Mouse (Mus musculus) left cerebral cortex, adult 8-10 months (tissue): Measurements from ENCODE around the gene Bmf. TPM values are rescaled to one million over a fixed set of nuclear protein-coding genes. Genes with fewer than 3 reads are reported as not detected.

ENCODE experiments used
- DNase-seq, 2 experiments: peaks; one replicate each; pipeline ENCODE4 v3.0.0; 2022; ENCODE audit warnings: low spot score in 2 of 2
- total RNA-seq, 4 experiments: library from RNA; stranded (reverse); gene quantifications; 2 replicates each; pipeline ENCODE4 v1.2.4; 2022

The Bmf gene
- total RNA-seq, 4 experiments from 2014 or later: 3.4 to 5.2 (median 4.7) TPM

DNA sequence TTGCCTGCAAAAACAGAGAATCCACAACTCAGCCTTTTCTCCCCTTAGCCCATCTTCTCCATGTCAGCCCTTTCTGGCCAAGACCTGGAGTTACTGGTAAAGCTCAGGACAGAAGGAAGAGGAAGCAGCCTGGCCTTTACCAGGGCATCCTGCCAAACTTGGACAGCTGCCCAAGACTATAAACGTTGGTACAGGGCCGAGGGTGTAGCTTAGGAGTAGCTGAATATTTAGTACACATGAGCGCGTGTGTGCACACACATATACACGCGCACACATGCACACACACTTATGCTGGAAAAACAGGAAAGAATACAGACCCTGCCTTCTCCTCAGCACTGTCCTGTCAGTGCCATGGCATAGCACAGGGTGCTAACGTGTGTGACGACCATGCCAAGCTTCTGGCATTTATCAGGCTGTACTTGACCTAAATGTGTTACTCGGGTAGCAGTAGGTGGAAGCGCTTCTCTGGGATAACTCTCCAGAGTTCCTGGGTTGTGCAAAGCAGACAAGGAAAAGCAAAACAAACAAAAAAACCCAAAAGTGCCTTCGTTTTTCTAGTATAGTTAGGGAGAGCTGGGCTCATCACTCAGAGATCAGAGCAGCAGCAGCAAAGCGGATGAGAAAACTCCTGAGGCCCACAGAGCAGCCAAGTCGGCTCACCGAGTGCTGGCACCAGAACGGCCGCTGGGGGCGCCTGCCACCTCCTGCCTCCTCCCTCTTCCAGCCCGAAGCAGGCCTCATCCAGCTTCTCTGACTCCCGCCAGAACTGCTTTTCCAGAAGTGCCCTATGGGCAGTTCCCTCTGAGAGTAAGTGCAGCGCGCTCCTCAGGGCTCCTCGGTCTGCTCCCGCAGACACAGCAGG is 4.0 kb downstream of the Bmf start:
- peak; percentile 75 to 82 for DNase-seq

DNA sequence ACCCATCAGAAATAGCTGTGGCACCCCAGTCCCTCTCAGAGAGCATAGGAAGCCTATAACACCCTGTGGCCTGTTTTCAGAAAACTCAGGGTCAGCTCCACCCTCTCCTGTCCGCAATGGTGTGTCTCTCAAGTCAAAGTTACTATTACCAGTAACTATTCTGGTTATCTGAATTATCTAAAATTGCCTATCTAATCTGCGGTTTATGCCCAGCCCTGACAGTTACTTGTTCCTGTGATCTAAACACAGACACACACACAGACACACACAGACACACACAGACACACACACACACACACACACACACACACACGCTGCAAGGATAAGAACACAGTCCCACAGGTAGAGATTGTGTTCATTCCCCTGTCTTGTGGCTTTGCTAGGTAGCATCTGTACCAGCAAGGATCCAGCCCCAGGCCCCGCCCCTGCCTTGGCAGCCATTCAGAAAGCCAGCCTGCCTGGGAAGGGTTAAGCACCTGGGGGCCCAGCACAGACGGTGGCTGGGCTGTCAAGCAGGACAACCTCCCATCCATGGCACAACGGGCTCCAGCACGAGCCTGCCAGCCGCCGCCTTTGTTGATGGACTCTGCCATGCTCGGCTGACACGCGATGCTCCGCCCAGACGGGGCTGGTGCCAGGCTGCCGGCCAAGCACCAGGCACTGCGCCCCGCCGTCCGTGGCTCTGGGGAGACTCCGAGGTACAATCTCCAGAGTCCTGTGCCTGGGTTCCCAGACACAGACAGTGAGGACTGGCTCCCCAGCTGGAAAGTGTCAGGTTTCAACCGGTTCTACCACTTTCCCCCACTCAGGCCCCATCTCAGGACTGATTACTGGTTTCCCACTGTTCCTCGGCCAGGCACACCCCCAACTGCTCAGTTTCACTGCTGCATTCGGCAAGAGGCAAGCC is 5.3 kb downstream of the Bmf start:
- peak; percentile 46 to 61 for DNase-seq

DNA sequence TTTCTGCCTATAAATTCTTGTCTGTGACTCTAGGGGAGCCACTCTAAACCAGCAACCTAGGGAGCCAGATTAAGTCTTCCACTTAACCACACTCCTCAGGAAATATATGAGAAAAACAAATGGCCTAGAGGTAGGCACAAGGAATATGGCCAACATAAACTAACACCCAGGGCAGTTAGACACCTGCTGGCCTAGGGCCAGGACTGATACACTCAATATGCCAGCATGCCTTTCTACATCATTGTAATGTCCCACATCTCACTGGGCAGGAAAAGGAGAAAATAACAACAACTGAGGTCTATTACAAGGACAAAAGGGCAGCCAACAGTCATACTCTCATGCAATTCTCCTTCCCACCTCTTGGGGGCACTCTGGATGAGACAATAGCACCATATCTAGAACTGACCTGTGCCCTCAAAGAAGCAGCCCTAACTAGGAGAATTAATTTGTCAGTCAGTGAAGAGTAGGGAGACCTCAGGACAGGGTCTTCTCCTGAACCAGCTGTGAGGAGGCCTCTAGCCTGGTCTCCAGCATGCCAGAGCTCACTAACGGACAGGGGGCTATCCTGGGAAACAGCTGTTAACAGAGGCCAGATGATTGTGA is 6.4 kb downstream of the Bmf start:
- no peak for DNase-seq

DNA sequence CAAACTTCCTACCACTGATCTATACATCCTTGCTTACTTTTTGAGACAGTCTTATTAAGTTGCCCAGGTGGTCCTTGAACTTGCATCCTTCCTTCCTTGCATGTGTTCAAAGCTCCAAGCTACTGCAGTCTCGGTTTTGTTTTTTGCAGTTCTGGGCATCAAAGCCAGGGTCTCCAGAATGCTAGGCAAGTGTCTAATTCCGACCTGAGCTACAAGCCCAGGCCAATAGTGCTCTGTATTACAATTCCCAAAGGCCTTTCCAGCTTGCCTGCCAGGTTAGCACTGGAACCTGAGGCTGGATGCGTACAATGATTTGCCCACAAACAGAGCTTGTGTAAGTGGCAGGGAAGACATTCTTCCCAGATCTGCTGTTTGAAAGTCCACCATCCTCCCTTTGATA is 7.8 kb downstream of the Bmf start:
- DNase-seq: no peak

DNA sequence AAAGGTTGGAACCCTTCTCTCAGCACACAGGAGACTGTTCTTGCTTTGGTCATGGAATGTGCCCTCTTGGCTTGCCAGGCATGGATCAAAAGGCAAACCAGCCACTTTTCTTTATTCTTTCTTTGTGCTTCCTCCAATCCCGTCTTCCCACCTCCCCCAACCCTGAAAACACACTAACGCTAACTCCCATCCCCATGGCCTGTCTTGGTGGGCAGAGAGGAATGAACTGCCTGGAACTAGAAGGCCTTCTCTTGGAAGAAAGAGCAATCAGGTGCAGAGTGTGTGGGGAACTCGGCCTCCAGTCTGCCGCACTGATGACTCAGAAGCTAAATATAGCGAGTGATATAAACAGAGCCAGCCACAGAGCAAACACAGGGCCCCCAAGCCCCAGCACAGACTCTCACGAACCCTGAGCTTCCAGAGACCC is 8.8 kb downstream of the Bmf start:
- peak in 1 of 2 experiments; percentile 57 for DNase-seq

DNA sequence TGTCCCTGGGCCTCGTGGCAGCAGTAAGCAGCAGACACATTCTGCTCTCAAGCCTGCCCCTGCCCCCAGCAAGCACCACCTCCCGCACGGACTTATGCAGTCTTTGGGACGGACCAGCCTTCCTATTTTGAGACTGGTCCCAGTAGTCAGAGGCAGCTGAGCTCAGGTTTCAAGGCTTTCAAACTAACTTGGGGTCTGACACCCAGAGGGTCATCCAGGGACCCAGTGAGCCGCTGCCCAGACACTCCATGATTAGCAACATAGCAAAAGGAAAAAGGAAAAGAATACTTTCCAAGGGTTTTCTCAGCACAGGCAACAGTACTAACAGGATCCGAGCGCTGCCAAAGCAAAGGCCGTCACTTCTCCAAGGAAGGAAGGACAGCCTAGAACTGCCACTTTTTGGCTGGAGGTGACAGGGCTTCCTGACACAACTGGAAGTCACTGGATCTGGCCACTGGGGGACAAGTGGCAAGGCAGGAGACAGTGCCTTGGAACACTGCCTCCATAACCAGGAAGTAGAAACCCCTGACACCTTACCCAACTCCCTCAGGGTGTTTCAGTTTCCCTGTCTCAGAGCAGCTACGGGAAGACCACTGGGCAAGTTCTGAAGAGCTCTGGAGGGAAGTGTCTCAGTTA is 9.5 kb downstream of the Bmf start:
- no peak for DNase-seq

DNA sequence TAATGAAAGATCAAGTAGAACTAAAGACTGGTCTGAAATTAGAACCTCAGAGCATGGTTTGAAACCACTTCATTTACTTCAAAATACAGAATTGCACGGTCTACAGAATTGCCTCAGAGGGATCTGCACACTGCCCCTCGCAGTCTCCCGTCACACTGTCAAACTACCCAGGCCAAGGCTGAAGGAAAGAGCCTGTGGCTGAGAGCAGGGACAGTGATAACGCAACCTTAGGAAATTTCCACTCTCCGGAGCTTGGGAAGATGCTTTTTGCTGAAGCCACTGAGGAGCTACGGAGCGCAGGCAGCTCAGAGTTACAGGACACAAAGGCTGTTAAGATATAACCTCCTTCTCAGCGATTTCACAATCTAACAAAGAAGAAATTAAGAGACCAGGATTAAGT is 10.4 kb downstream of the Bmf start:
- DNase-seq: no peak

DNA sequence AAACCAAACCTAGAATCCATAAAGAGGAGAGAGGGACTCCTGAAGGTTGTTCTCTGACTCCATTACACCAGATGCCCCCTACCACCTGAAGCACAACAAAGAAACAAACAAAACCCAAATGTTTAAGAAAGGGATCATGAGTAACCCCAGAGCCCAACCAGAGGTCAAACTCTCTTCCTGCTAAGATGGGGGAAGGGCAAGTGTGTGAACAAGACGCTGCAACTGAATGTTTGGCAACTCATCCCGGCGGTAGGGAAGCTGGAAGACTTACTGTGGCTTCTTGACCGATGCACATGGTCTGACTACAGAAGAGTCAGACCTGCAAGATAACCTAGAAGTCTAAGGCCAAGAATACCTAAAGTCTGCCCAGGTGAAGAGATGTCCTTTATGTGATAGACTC is 12.3 kb downstream of the Bmf start:
- DNase-seq: no peak

DNA sequence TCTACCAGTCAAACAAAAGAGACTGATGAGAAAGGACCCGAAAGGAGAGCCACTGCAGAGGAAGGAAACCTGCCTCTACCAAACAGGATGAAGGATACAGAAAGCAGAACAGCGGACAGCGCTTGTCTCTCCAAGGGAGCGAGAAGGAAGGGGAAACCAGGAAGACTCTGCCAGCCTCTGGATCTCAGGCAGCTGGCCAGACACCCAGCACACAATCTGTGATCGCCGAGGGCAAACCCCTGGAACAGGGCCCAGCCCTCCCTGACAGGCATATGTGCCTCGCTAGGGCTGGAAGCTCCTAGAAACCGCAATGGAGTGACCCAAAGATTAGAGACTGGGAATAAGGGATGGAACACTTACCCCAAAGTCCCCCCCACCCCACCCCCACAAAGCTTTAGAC is 12.9 kb downstream of the Bmf start:
- DNase-seq: no peak

DNA sequence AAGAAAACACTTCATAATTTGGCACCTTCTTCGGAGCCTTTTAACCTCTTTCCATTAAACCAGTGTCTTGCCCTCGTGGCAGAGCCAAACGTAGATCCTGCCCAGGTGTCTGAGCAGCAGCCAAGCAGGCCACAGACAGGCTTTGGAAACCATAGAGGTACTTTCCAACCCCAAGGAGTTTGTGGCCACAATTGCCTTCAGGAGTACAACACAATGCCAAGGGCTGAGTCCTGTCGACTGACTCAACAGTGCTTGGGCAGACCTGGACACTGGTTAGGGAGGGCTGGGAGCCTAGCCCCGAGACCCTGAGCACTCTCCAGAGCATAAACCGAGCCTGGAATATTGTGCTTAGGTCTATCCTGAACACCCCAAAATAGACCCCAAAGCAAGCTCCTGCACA is 13.4 kb downstream of the Bmf start:
- no peak for DNase-seq

DNA sequence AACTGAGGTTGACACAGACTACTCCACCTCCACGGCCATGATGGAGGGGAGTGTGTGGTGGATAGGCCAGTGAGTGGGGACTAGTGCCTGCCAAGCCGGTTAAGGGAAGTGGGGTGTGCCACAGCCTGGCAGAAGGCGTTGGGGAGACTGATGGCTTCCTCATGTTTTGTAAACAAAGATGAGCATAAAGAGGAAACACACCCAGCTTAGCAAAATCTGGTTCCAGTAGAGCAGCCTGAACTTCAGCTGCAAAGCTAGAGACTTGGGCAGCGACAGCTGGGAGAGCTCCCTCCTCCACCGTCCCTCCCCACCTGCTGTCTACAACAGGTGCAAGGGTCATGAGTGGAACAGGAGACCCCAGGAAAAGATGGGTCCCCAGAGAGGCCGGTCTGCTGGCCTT is 15.5 kb downstream of the Bmf start:
- no peak for DNase-seq

DNA sequence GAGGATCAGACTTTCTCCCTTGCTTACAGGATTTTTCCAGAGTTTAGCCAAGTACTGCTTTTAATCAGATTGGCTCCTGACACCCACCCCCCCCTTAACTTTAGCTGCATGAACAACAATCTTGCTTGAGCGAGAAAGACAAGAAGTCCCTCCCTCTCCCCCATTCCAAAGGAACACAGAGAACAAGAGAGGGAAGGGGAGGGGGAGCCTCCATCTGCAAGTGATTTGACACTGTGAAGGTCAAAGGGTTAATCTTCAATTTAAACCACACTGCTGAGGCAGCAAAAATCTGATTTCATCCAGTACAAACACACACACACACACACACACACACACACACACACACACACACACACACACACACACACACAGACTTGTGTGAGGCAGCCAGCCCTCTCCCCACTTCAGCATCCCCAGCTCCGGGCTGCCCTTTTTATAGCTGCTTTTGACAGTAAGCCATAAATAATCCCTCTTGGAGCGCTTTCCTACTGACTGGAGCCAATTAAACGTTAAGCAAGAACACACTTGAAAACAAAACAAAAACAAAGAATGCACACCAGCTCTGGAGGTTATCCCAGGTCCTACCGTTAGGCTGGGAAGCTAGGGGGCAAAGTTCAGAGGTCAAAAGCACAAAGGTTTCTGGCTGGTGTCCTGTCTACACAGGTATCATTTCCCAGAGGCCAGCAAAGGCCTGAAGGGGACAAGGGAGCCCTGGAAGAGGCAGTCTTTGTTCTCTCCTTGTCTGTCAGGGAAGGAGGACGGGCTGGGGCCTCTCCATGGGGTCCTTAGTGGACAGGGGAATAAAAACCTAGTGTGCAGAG is 16.4 kb downstream of the Bmf start:
- DNase-seq: no peak

DNA sequence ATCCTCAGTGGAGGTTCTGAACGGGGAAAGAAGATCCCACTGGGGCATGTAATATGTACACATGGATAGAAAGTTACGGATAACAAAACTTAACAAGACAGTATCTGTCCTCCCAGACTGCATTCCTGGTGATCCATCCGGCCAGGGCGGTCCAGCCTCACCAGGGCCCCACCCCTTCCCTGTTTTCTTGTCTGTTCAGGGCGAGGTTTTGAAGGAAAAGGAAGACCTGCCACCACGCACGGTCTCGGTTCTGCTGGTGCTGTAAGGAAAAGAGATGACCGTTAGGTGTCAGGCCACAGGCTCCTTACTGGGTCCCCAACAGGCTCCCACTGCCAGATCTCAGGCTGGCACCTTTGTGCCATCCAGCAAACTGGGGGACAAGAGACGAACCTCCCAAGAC is 17.1 kb downstream of the Bmf start:
- no peak for DNase-seq

DNA sequence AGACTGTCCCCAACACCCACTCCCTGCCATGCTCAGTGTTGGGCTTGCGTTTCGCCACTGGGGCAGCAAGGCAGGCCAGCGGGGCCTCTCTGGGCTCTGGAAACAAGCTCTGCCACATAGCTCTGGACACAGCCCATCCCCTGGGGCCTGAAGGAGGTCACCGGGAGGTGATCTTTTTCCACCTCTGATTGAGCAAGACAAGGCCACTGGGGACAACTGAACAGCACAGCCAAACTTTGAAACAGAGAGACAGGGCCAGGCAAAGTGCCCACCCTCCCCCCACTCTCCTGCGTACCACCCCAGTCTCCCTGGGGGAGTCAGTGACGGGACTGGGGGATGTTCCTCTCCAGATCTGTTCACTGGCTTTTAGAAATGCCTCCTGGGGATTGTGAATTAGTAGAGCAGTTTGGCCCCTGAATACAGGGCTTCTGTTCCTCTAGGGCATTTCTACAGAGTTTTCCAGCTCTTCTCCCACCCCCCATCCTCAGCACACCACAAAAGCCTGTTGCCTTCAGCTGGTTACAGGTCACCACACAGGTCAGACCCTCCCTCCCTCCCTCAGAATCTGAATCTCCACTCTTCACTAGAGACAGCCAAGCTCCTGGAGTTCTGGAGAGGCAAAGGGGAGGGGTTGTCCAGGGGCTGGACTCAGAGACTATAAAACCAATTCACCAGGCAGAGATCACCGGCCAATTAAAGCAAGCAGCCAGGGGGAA is 19.9 kb downstream of the Bmf start:
- DNase-seq: no peak

DNA sequence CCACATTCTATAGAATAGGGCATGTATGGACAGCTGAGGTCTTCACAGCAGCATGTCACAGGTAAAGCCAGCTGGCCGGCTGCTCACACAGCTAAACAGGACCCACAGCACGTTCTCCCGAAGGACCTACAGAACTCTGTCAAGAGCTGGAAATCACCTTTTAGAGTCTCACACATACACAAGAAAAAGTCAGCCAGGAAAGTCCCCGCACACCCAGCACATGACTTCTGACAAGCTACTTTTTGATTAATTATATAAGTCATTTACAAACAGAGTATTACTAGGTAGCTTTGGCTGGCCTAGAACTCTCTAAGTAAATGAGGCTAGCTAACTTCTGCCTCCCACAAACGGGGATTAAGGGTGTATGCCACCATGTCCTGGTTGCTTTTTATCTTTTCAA is 22.9 kb downstream of the Bmf start:
- DNase-seq: no peak

DNA sequence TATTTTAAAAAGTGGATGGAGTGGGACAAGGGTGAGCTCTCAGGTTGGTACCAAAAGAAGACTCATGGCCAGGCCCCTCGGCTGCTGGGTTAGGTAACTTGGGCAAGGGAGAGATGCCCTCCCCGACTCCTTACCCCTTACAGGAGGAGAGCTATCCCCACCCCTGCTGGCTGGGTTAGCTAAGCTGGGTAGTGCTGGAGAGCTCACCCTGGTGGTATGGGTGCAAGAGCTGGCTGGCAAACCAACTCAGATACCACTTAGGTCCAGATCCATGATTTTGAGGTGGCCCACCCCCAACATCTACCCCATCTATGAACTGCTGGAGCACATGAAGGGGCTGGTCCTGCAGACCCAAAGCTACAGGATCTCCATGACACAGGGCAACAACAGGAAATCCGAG is 24.7 kb downstream of the Bmf start:
- no peak for DNase-seq

DNA sequence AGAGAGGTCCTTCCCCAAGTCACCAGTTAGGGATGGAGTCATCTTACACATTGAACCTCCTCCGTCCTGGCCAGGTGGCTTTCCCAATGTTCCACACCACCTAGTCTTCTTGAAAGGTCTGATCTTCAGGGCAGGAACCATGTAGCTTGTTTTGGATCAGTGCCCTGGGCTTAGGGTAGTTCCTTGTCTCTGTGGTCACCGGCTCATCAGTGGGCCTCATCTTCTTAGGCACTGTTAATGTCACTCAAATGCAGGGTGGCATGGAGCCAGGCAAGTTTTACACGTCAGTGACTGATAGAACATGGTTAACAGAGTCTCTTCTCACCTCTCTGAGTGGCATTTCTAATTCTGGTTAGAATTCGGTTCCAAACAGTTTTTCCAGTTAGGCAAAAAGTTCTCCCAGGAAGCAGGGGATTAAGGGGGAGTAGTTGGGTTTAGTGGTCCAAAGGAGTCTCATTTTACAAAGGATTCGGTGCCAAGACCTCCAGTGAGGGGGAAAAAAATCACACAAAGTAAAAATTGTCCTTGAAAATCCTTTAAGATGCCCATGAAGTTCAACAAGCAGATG is 26.2 kb downstream of the Bmf start:
- DNase-seq: no peak

DNA sequence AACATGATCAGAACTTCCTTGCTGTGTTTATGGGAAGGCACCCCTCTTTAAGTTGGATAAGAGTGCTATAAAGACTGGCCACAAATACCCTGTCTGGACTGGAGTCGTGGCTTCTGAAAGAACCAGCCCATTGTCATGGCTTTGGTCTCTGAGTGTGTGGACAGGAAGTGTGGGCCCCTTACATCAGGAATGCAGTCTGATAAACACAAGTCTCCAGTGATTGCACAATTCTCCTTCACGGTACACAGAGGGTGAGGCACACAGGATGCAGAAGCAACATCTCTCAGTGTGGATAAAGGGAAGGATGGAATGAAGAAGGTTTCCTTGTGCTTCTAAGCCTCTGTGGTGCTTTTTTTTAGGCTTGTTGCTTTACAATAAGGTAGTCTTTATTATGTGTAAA is 27.2 kb downstream of the Bmf start:
- DNase-seq: no peak

DNA sequence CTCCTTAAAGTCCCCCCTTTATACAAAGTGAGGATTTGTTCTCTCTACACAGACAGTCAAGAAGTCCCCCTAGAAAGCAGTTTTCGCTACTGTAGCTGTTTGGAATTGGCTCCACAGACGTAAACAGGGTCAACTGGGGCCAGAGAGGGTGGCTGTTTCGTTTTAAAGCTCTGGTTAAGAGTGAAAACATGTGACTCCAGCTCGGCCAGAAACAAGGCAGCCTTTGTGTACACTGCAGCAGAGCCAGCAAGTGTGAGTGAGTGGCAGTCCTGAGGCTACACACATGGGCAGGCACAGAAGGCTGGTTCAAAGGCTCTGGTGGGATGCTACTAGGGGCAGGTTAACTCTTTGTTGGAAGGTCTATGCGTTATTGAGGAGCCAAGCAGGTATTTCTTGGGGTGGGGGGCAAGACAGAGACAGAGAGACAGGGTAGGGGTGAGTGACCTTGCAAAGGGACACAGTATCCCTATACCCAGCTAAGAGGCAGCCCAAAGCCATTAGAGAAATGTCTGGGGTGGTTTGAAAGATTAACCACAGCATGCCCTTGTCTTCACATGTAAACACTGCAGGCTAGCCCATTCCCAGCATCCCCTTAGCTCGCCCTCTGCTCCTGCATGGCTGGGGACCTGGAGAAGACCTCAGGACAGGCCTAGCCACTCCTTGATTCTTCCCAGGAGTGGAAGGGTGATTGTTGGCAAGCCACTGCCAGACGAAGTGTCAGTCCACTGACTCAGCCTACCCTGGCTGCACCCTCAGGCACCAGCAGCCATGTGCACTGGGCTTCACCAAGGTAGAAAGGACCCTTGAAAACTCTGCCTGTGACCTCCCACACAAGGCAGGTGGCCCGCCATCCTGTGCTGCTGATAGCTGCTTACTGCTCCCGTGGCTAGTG is 29.2 kb downstream of the Bmf start:
- DNase-seq: no peak
